Mouse (Mus musculus) erythroblast, embryonic 14.5 days (primary cell): ENCODE data around the gene Fars2.

Source experiments
- GATA1 ChIP-seq: IDR thresholded peaks from 2 replicates; pipeline ENCODE4 v1.6.1; 2012; ENCODE audit warnings: low read length, inconsistent platforms, mixed read lengths
- TAL1 ChIP-seq: IDR thresholded peaks from 3 replicates; pipeline ENCODE4 v1.6.1; 2012; ENCODE audit warnings: low read length, inconsistent platforms, mixed read lengths

GRCm38 (mm10) chr13:36119684-36120083 lies 2.5 kb downstream of the Fars2 start:
- no peak for TF ChIP-seq TAL1
- no peak for TF ChIP-seq GATA1
